Mouse (Mus musculus) lung, embryonic 14.5 days (tissue): Measurements from ENCODE around the gene Igsf21. TPM values are rescaled to one million over a fixed set of nuclear protein-coding genes. Genes with fewer than 3 reads are reported as not detected.

Experiments used
- ATAC-seq: fragments of 200-750 bp; cut with Nextera tagmentation; 2 replicates; pipeline ENCODE4 v1.8.0; 2017; ENCODE audit warnings: mild to moderate bottlenecking, moderate TSS enrichment, moderate library complexity; ENCODE audit not compliant: insufficient read depth
- DNase-seq: peaks from one replicate; pipeline ENCODE4 v3.0.0-alpha.2; 2015
- H3K27ac ChIP-seq: fragments of 300-500 bp; sonication (generic); 2 replicates; pipeline ENCODE4 v1.5.1; 2014; ENCODE audit warnings: low read depth, mild to moderate bottlenecking, moderate library complexity
- H3K27me3 ChIP-seq: fragments of 300-500 bp; sonication (generic); 2 replicates; pipeline ENCODE4 v1.6.1; 2014; ENCODE audit warnings: low read length, control low read depth; ENCODE audit not compliant: insufficient read depth
- H3K36me3 ChIP-seq: fragments of 300-500 bp; sonication (generic); 2 replicates; pipeline ENCODE4 v1.6.1; 2014; ENCODE audit warnings: control low read depth; ENCODE audit not compliant: insufficient read depth
- H3K4me1 ChIP-seq: fragments of 300-500 bp; sonication (generic); 2 replicates; pipeline ENCODE4 v1.6.1; 2014; ENCODE audit warnings: antibody characterized with exemption, control low read depth; ENCODE audit not compliant: insufficient read depth
- H3K4me2 ChIP-seq: fragments of 300-500 bp; sonication (generic); 2 replicates; pipeline ENCODE4 v1.6.1; 2014; ENCODE audit warnings: mild to moderate bottlenecking
- H3K4me3 ChIP-seq: fragments of 300-500 bp; sonication (generic); 2 replicates; pipeline ENCODE4 v1.5.1; 2014; ENCODE audit warnings: low read depth, low read length
- H3K9ac ChIP-seq: fragments of 300-500 bp; sonication (generic); 2 replicates; pipeline ENCODE4 v1.6.1; 2014
- H3K9me3 ChIP-seq: fragments of 300-500 bp; sonication (generic); 2 replicates; pipeline ENCODE4 v1.6.1; 2016; ENCODE audit warnings: low read depth, low read length, control low read depth
- CTCF ChIP-seq: IDR thresholded peaks from 2 replicates; pipeline ENCODE4 v1.5.1; 2016; ENCODE audit warnings: antibody characterized with exemption, low read depth
- WGBS: fragments of 180-500 bp; shearing (Covaris S2); extraction: QIAGEN DNeasy Blood & Tissue Kit; methylation state at CpG from one replicate; pipeline ENCODE4 v1.1.7; 2014; 5-methylcytosine and 5-hydroxymethylcytosine counted together
- polyA plus RNA-seq: library from polyadenylated mRNA; unstranded; fragments of >200 nt; fragmentation: Nextera tagmentation; extraction: Ambion mirVana; gene quantifications from 2 replicates; pipeline ENCODE4 v1.2.1, GENCODE M21; 2014

Igsf21 gene
- polyA plus RNA-seq, 1 experiment from 2014 or later, result not detected

GRCm38 (mm10) chr4:140140485-140140884, 106.1 kb downstream of the Igsf21 start:
- Histone ChIP-seq H3K27me3 (no peaks in the 10 kb centered on the region), H3K4me3 (no peak overlapping the region), H3K36me3 (no peaks in the 10 kb centered on the region), H3K4me2 (no peak overlapping the region), H3K9ac (no peak overlapping the region), H3K27ac (no peak overlapping the region), H3K9me3 (no peaks in the 10 kb centered on the region), H3K4me1 (no peaks in the 10 kb centered on the region)
- TF ChIP-seq CTCF, result peak; percentile 39; the same call in 1 of the 2 replicates
- DNase-seq (peak; percentile 15), ATAC-seq (no peak)
- WGBS, result 59% methylated on average over 9 of the region's 9 CpGs

- H3K9me3 ChIP-seq, result no peaks in the 10 kb centered on the region
- no peaks in the 10 kb centered on the region for H3K4me1 ChIP-seq
- no peak overlapping the region for H3K4me3 ChIP-seq
- DNase-seq (no peak), ATAC-seq (no peak)
- H3K27ac ChIP-seq, result no peak overlapping the region
- no peak overlapping the region for H3K9ac ChIP-seq
- whole genome bisulfite sequencing, result 49% methylated on average over 5 of the region's 5 CpGs
- no peaks in the 10 kb centered on the region for H3K27me3 ChIP-seq
- TF ChIP-seq CTCF, result no peak
- H3K36me3 ChIP-seq, result no peaks in the 10 kb centered on the region
- no peak overlapping the region for H3K4me2 ChIP-seq
These were observed 107.7 kb downstream of the Igsf21 start for GRCm38 (mm10) chr4:140138846-140139245.

- Histone ChIP-seq H3K9ac (no peak overlapping the region), H3K9me3 (no peaks in the 10 kb centered on the region), H3K27ac (no peak overlapping the region), H3K4me3 (no peak overlapping the region), H3K27me3 (no peaks in the 10 kb centered on the region), H3K36me3 (no peaks in the 10 kb centered on the region), H3K4me2 (no peak overlapping the region), H3K4me1 (no peaks in the 10 kb centered on the region)
- DNase-seq (no peak), ATAC-seq (no peak)
- TF ChIP-seq CTCF, result no peak
- WGBS, result 28% methylated on average over 9 of the region's 9 CpGs
These were observed 114.8 kb downstream of the Igsf21 start for GRCm38 (mm10) chr4:140131625-140132321.

- Histone ChIP-seq H3K4me3 (no peak overlapping the region), H3K27me3 (no peaks in the 10 kb centered on the region), H3K4me2 (no peak overlapping the region), H3K27ac (no peak overlapping the region), H3K9me3 (no peaks in the 10 kb centered on the region), H3K4me1 (no peaks in the 10 kb centered on the region), H3K36me3 (no peaks in the 10 kb centered on the region), H3K9ac (no peak overlapping the region)
- WGBS, result 6% methylated on average over 5 of the region's 5 CpGs
- no peak for TF ChIP-seq CTCF
- ATAC-seq (no peak), DNase-seq (no peak)
These were observed 115.4 kb downstream of the Igsf21 start for GRCm38 (mm10) chr4:140131201-140131600.

- no peak overlapping the region for H3K4me3 ChIP-seq
- DNase-seq, result peak; percentile 9
- no peak for TF ChIP-seq CTCF
- H3K36me3 ChIP-seq, result no peaks in the 10 kb centered on the region
- H3K27ac ChIP-seq, result no peak overlapping the region
- no peak overlapping the region for H3K9ac ChIP-seq
- H3K4me1 ChIP-seq, result no peaks in the 10 kb centered on the region
- H3K27me3 ChIP-seq, result no peaks in the 10 kb centered on the region
- no peaks in the 10 kb centered on the region for H3K9me3 ChIP-seq
- no peak overlapping the region for H3K4me2 ChIP-seq
- WGBS, result 37% methylated on average over 12 of the region's 12 CpGs
- no peak for ATAC-seq
These were observed 116.9 kb downstream of the Igsf21 start for GRCm38 (mm10) chr4:140129553-140130275.

GRCm38 (mm10) chr4:140128116-140128515, 118.5 kb downstream of the Igsf21 start:
- no peak for TF ChIP-seq CTCF
- no peak for ATAC-seq
- Histone ChIP-seq H3K36me3 (no peaks in the 10 kb centered on the region), H3K4me1 (no peaks in the 10 kb centered on the region), H3K27ac (no peak overlapping the region), H3K9me3 (no peaks in the 10 kb centered on the region), H3K4me2 (no peak overlapping the region), H3K4me3 (no peak overlapping the region), H3K27me3 (no peaks in the 10 kb centered on the region), H3K9ac (no peak overlapping the region)
- DNase-seq, result no peak
- 69% methylated on average over 11 of the region's 11 CpGs for WGBS

DNA sequence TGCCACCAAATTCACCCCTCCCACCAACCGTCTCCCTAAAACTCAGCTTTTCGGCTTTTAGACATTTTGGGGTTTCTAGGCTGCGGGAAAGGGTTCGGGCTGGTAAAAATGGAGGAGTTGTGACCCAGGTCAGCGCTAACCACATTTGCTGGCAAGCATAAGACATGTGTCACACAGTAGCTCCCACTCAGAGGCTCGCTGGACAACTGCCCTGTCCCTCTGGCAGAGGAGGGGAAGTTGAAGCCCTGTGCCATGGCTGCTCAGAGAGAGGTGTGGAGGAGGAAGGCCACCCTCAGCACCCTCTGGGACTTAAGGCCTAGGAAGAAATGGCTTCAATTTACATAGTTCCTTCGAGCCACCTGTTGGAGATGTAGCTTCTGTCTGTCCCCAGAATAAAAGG, 120.8 kb downstream of the Igsf21 start:
- DNase-seq, result no peak
- Histone ChIP-seq H3K27me3 (no peaks in the 10 kb centered on the region), H3K36me3 (no peaks in the 10 kb centered on the region), H3K9ac (no peak overlapping the region), H3K4me3 (no peak overlapping the region), H3K4me2 (no peak overlapping the region), H3K9me3 (no peaks in the 10 kb centered on the region), H3K4me1 (no peaks in the 10 kb centered on the region), H3K27ac (no peak overlapping the region)
- ATAC-seq, result no peak
- 75% methylated on average over 7 of the region's 7 CpGs for WGBS
- no peak for TF ChIP-seq CTCF
